9 mouse cellular contexts compared by ENCODE assay signal in the genomic region with DNA sequence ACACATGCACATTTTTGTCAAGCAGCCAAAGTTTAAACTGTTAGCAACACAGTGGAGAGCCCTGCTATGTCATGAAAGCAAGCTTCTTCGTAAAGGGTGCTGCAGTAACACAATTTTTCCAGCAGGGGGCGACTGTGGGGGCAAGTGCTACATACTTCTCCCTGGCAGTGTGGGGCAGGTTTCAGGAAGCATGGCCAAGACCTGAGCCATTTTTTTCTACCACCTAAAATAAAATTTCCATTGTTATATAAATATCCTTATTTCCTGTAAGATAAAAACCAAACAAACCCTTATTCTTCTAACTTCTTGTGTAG.
DNase-seq lines count a peak whose midpoint lies in the region; ATAC-seq and TF ChIP-seq lines count a peak whose summit lies in the region.
"Had no signal": no experiment of that assay in that cellular context is flagged by ENCODE, and none has a peak within 500 bp of the region (broad histone marks: within the 10 kb centered on the region; RNA-seq: fewer than 3 reads in every experiment).

No protein-coding gene starts in this region.

- peak; percentile 57; the same call in 1 of the 2 replicates for TF ChIP-seq CTCF in cerebellum, adult 2 months (IDR thresholded peaks at IDR 0.05; ENCODE audit: borderline replicate concordance, insufficient read depth, low read depth, low read length)
- peak; percentile 75 for TF ChIP-seq CTCF in liver, adult 2 months (IDR thresholded peaks at IDR 0.05; ENCODE audit: low read depth, low read length)

- TF ChIP-seq POLR2A in cerebellum, adult 2 months (IDR thresholded peaks at IDR 0.05; ENCODE audit: borderline replicate concordance, insufficient read depth, low read length): no peak
- no peak for TF ChIP-seq POLR2A in liver, adult 2 months (IDR thresholded peaks at IDR 0.05; ENCODE audit: extremely low read depth, insufficient read depth, low read length)

- peak; percentile 19 to 30 for DNase-seq in cerebellum, adult 2 months
- DNase-seq in cerebellum, adult 11 months: no peak
- DNase-seq in liver, adult 2 months (ENCODE audit: extremely low read depth, low read depth, low spot score): peak; percentile 16
- no peak for DNase-seq in liver, embryonic 11.5 days (ENCODE audit: low spot score)
- peak; percentile 46 for DNase-seq in retina, postnatal 1 day
- no peak for DNase-seq in right cerebral cortex, postnatal 36 days (ENCODE audit: low spot score in 2 of 2)
- no peak for DNase-seq in urinary bladder, postnatal 10 days (ENCODE audit: low spot score)

- no peak overlapping the region for H3K4me3 ChIP-seq in cerebellum, adult 2 months (replicated peaks; ENCODE audit: insufficient read depth, low read depth, low read length)
- H3K4me3 ChIP-seq in liver, adult 2 months (ENCODE audit: insufficient read depth, low read depth, low read length): no peak overlapping the region
- H3K4me3 ChIP-seq in liver, embryonic 11.5 days (ENCODE audit: low read depth, low read length): no peak overlapping the region
- H3K4me3 ChIP-seq: neural tube, embryonic 12.5 days had no signal

- H3K9ac ChIP-seq in liver, adult 2 months (ENCODE audit: low read depth, low read length): no peak overlapping the region
- H3K9ac ChIP-seq in liver, embryonic 11.5 days (ENCODE audit: low read depth, low read length): no peak overlapping the region
- H3K9ac ChIP-seq: neural tube, embryonic 12.5 days had no signal

- no peak overlapping the region for H3K4me2 ChIP-seq in liver, embryonic 11.5 days
- H3K4me2 ChIP-seq: neural tube, embryonic 12.5 days had no signal

- no peaks in the 10 kb centered on the region for H3K4me1 ChIP-seq in cerebellum, adult 2 months (ENCODE audit: control insufficient read depth, insufficient read depth, low read length)
- H3K4me1 ChIP-seq in liver, adult 2 months (ENCODE audit: control insufficient read depth, insufficient read depth, low read length): no peaks in the 10 kb centered on the region
- no peaks in the 10 kb centered on the region for H3K4me1 ChIP-seq in liver, embryonic 11.5 days (replicated peaks; ENCODE audit: control insufficient read depth, insufficient read depth, low read length)

- H3K79me2 ChIP-seq in liver, adult 2 months (ENCODE audit: control insufficient read depth, insufficient read depth, low read length): no peaks in the 10 kb centered on the region

- H3K27ac ChIP-seq in cerebellum, adult 2 months (ENCODE audit: insufficient read depth, low read length): no peak overlapping the region
- no peak overlapping the region for H3K27ac ChIP-seq in liver, adult 2 months (replicated peaks; ENCODE audit: insufficient read depth, low read depth, low read length)
- no peak overlapping the region for H3K27ac ChIP-seq in liver, embryonic 11.5 days (ENCODE audit: low read depth, low read length)
- H3K27ac ChIP-seq: neural tube, embryonic 12.5 days had no signal

- H3K36me3 ChIP-seq in liver, adult 2 months (ENCODE audit: control insufficient read depth, insufficient read depth, low read length): no peaks in the 10 kb centered on the region
- no peaks in the 10 kb centered on the region for H3K36me3 ChIP-seq in liver, embryonic 11.5 days (ENCODE audit: control insufficient read depth, insufficient read depth, low read length)
- H3K36me3 ChIP-seq: neural tube, embryonic 12.5 days had no signal

- 47% methylated on average over 2 of the region's 2 CpGs for WGBS in cerebellum, adult 2 months
- WGBS in liver, adult 2 months: 41% methylated on average over 2 of the region's 2 CpGs
- 46% methylated on average over 2 of the region's 2 CpGs for WGBS in liver, embryonic 11.5 days

- ATAC-seq in liver, embryonic 11.5 days (replicated peaks; ENCODE audit: low FRiP score): no peak
- 0 out of 2 replicates have a peak, but pooled peaks have one; percentile 34 for ATAC-seq in granulocyte monocyte progenitor cell, adult 5-6 weeks (replicated peaks; ENCODE audit: poor library complexity, severe bottlenecking)

- no peaks in the 10 kb centered on the region for H3K9me3 ChIP-seq in liver, embryonic 11.5 days (ENCODE audit: control insufficient read depth, low read length)
- H3K9me3 ChIP-seq: neural tube, embryonic 12.5 days had no signal

- H3K27me3 ChIP-seq in cerebellum, adult 2 months (ENCODE audit: control insufficient read depth, insufficient read depth, low read length): no peaks in the 10 kb centered on the region
- no peaks in the 10 kb centered on the region for H3K27me3 ChIP-seq in liver, adult 2 months (ENCODE audit: control insufficient read depth, insufficient read depth, low read length)
- H3K27me3 ChIP-seq in liver, embryonic 11.5 days (replicated peaks; ENCODE audit: control insufficient read depth, insufficient read depth, low read length): no peaks in the 10 kb centered on the region
- H3K27me3 ChIP-seq: neural tube, embryonic 12.5 days had no signal

Comparison
In these comparisons a context has a peak if more than half of its experiments do, and no peak if none do; other contexts are left out.
1. DNase-seq: peak in cerebellum, adult 2 months (2 of 2), liver, adult 2 months (single experiment) and retina, postnatal 1 day (single experiment); none in cerebellum, adult 11 months (single experiment), liver, embryonic 11.5 days (single experiment), right cerebral cortex, postnatal 36 days (0 of 2) and urinary bladder, postnatal 10 days (single experiment).